Mouse (Mus musculus): ENCODE measurements around the gene Olfr307. TPM values are rescaled to one million over a fixed set of nuclear protein-coding genes. Genes with fewer than 3 reads are reported as not detected.

The Olfr307 gene
- total and polyA plus RNA-seq, 2 experiments from 2014 or later, result not detected

DNA sequence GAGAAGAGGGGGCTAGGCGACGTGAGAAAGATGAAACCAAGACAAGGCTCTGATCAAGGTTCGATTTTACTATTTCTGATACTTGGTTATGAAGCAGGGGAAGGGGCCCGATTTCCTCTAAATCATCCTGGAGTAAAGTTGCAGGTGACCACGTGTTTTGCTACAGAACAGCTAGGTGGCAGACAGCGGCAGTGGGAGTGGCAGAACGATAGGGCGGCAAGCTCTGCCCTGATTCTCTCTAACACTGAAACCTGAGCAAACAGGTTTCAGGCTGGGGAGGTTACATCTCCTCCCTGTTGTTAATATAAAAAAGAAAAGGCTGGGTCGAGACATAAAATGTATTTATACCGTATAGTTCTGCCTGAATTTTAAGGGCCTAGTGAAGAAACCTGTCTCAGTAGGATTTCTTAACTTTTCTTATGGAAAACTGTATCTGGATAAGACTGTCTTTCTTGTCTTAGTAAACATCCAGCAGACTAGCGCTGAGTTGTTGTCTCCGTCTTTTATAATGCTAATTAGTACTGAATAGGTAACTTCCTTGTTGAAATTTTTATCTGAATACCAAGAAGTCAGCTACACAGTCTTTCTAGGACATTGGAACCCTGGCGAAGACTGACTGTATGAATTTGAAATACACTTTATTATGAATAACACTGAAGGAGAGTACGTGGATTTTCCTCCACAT, 5.6 kb upstream of the Olfr307 start:
- Histone ChIP-seq H3K27me3 (ENCODE audit: insufficient read depth, low read length) (no peaks in the 10 kb centered on the region), H3K27ac (ENCODE audit: low read depth, low read length) (no peak overlapping the region), H3K4me1 (ENCODE audit: insufficient read depth, low read length) (no peaks in the 10 kb centered on the region), H3K9ac (replicated peaks; ENCODE audit: low read length, poor library complexity, severe bottlenecking) (no peak overlapping the region), H3K4me2 (ENCODE audit: low read depth, low read length, poor library complexity, severe bottlenecking) (no peak overlapping the region), H3K36me3 (ENCODE audit: insufficient read depth, low read length) (no peaks in the 10 kb centered on the region), H3K4me3 (ENCODE audit: low read depth, low read length) (no peak overlapping the region), H3K9me3 (ENCODE audit: low read length) (no peaks in the 10 kb centered on the region)
- WGBS, result 81% methylated on average over 14 of the region's 14 CpGs
- ATAC-seq (ENCODE audit: low FRiP score), result no peak
- TF ChIP-seq CTCF (IDR thresholded peaks at IDR 0.05), result no peak
- no peak for DNase-seq (ENCODE audit: low spot score)

DNA sequence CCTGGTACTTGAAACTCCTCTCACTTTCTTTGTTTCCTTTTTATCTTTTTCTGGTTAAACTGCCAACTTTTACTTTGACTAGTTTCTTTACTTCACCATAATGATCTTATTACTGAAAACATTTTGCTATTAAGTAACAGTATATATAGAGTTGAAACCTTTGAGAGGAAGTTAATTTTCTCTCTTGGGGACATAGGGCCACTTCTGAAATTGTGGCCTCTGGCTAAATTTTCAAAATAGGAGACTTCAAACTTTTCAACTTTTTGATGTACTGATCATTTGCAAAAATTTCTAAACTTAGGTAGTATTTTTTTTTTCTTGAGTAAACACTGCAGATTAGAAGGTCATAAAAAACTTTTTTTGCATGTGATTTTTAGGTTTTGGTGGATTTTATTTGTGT, 11.9 kb downstream of the Olfr307 start, which contains the start of gene Olfr308:
Gene Olfr308 (minus strand): TSS at position 101 of the 400 bp plus-strand sequence.
- Histone ChIP-seq H3K9me3 (ENCODE audit: low read length) (no peaks in the 10 kb centered on the region), H3K27me3 (ENCODE audit: insufficient read depth, low read length) (no peaks in the 10 kb centered on the region), H3K4me1 (ENCODE audit: insufficient read depth, low read length) (no peaks in the 10 kb centered on the region), H3K4me2 (ENCODE audit: low read depth, low read length, poor library complexity, severe bottlenecking) (no peak within 1 kb of the TSS), H3K9ac (replicated peaks; ENCODE audit: low read length, poor library complexity, severe bottlenecking) (no peak within 1 kb of the TSS), H3K4me3 (ENCODE audit: low read depth, low read length) (no peak within 1 kb of the TSS), H3K36me3 (ENCODE audit: insufficient read depth, low read length) (no peaks in the 10 kb centered on the region), H3K27ac (ENCODE audit: low read depth, low read length) (no peak within 1 kb of the TSS)
- ATAC-seq (ENCODE audit: low FRiP score) (no peak), DNase-seq (ENCODE audit: low spot score) (no peak)
- TF ChIP-seq CTCF (IDR thresholded peaks at IDR 0.05), result no peak

DNA sequence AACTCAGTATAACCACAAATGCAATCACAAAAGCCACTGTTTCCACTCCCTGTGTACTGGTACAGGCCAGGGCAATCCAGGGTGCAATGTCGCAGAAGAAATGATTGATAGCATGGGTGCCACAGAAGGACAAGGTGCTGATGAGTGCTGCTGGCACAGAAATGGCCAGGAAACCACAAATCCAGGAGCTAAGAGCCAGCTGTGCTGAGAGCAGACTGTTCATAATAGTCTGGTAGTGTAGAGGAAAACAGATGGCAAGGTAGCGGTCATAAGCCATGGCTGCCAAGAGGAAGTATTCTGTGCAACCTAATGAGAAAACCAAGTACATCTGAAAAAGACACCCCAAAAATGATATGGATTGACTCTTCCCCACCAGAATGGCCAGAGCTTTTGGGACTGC, 16.1 kb downstream of the Olfr307 start:
- H3K4me1 ChIP-seq (ENCODE audit: insufficient read depth, low read length), result no peaks in the 10 kb centered on the region
- no peaks in the 10 kb centered on the region for H3K27me3 ChIP-seq (ENCODE audit: insufficient read depth, low read length)
- H3K27ac ChIP-seq (ENCODE audit: low read depth, low read length), result no peak overlapping the region
- ATAC-seq (ENCODE audit: low FRiP score) (no peak), DNase-seq (ENCODE audit: low spot score) (peak; percentile 4)
- no peak overlapping the region for H3K4me3 ChIP-seq (ENCODE audit: low read depth, low read length)
- no peaks in the 10 kb centered on the region for H3K36me3 ChIP-seq (ENCODE audit: insufficient read depth, low read length)
- H3K4me2 ChIP-seq (ENCODE audit: low read depth, low read length, poor library complexity, severe bottlenecking), result no peak overlapping the region
- TF ChIP-seq CTCF (IDR thresholded peaks at IDR 0.05), result no peak
- WGBS, result 95% methylated on average over 2 of the region's 2 CpGs
- H3K9me3 ChIP-seq (ENCODE audit: low read length), result no peaks in the 10 kb centered on the region
- no peak overlapping the region for H3K9ac ChIP-seq (replicated peaks; ENCODE audit: low read length, poor library complexity, severe bottlenecking)

DNA sequence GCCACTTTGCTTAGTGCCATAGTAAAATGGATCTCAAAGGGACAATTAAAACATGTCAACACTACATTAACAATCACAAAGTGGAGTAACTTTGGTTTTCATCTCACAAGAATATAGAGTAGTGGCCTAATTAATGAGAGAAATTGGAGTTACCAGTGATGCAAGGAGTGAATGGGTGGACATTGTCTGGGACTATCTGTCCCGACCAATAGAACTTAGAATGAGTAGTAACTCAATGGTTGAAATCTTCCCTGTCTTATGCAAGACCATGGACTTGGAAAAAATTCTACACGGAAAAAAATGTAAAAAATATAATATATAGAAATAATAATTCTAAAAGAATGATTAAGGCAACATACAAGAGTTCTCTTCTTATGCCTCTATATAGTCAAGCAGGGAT, 23.8 kb downstream of the Olfr307 start, which contains the start of gene Olfr309:
Gene Olfr309 (minus strand): TSS at position 101 of the 400 bp plus-strand sequence.
- Histone ChIP-seq H3K36me3 (ENCODE audit: insufficient read depth, low read length) (no peaks in the 10 kb centered on the region), H3K27me3 (ENCODE audit: insufficient read depth, low read length) (no peaks in the 10 kb centered on the region), H3K4me2 (ENCODE audit: low read depth, low read length, poor library complexity, severe bottlenecking) (no peak within 1 kb of the TSS), H3K4me3 (ENCODE audit: low read depth, low read length) (no peak within 1 kb of the TSS), H3K4me1 (ENCODE audit: insufficient read depth, low read length) (no peaks in the 10 kb centered on the region), H3K9ac (replicated peaks; ENCODE audit: low read length, poor library complexity, severe bottlenecking) (no peak within 1 kb of the TSS), H3K9me3 (ENCODE audit: low read length) (no peaks in the 10 kb centered on the region), H3K27ac (ENCODE audit: low read depth, low read length) (no peak within 1 kb of the TSS)
- 74% methylated on average over 2 of the region's 2 CpGs for WGBS
- DNase-seq (ENCODE audit: low spot score) (no peak), ATAC-seq (ENCODE audit: low FRiP score) (no peak)
- no peak for TF ChIP-seq CTCF (IDR thresholded peaks at IDR 0.05)

Small RNA genes within 50 kb of the gene (microRNA-seq; reads per million reads assigned to microRNA genes)
- not detected for gene Gm23192 (ENCODE audit: borderline number of aligned reads)

Other genes starting within 250 kb of the Olfr307 start
- not detected in 2 replicates for gene Vmn2r75, start 165.8 kb downstream of the Olfr307 start, total RNA-seq (2014; rRNA removed)
- not detected in 2 replicates for gene Vmn2r75, start 165.8 kb downstream of the Olfr307 start, polyA plus RNA-seq (2015; fragmentation: Nextera tagmentation; extraction: Ambion mirVana)
- gene Vmn2r76, start 91.3 kb downstream of the Olfr307 start, total RNA-seq (2014; rRNA removed), result not detected in 2 replicates
- gene Vmn2r76, start 91.3 kb downstream of the Olfr307 start, polyA plus RNA-seq (2015; fragmentation: Nextera tagmentation; extraction: Ambion mirVana), result not detected in 2 replicates
- not detected in 2 replicates for gene Olfr310, start 60.4 kb downstream of the Olfr307 start, total RNA-seq (2014; rRNA removed)
- gene Olfr310, start 60.4 kb downstream of the Olfr307 start, polyA plus RNA-seq (2015; fragmentation: Nextera tagmentation; extraction: Ambion mirVana), result not detected in 2 replicates
- not detected in 2 replicates for gene Olfr309, start 23.9 kb downstream of the Olfr307 start, total RNA-seq (2014; rRNA removed)
- gene Olfr309, start 23.9 kb downstream of the Olfr307 start, polyA plus RNA-seq (2015; fragmentation: Nextera tagmentation; extraction: Ambion mirVana), result not detected in 2 replicates
- gene Olfr308, start 12.0 kb downstream of the Olfr307 start, total RNA-seq (2014; rRNA removed), result not detected in 2 replicates
- not detected in 2 replicates for gene Olfr308, start 12.0 kb downstream of the Olfr307 start, polyA plus RNA-seq (2015; fragmentation: Nextera tagmentation; extraction: Ambion mirVana)
- not detected in 2 replicates for gene Olfr305, start 29.3 kb upstream of the Olfr307 start, total RNA-seq (2014; rRNA removed)
- gene Olfr305, start 29.3 kb upstream of the Olfr307 start, polyA plus RNA-seq (2015; fragmentation: Nextera tagmentation; extraction: Ambion mirVana), result not detected in 2 replicates
- not detected in 2 replicates for gene Olfr304, start 49.1 kb upstream of the Olfr307 start, total RNA-seq (2014; rRNA removed)
- gene Olfr304, start 49.1 kb upstream of the Olfr307 start, polyA plus RNA-seq (2015; fragmentation: Nextera tagmentation; extraction: Ambion mirVana), result not detected in 2 replicates
- gene Olfr303, start 60.2 kb upstream of the Olfr307 start, total RNA-seq (2014; rRNA removed), result not detected in 2 replicates
- not detected in 2 replicates for gene Olfr303, start 60.2 kb upstream of the Olfr307 start, polyA plus RNA-seq (2015; fragmentation: Nextera tagmentation; extraction: Ambion mirVana)
- not detected in 2 replicates for gene Olfr301, start 66.3 kb upstream of the Olfr307 start, total RNA-seq (2014; rRNA removed)
- gene Olfr301, start 66.3 kb upstream of the Olfr307 start, polyA plus RNA-seq (2015; fragmentation: Nextera tagmentation; extraction: Ambion mirVana), result not detected in 2 replicates
- gene Olfr299, start 122.3 kb upstream of the Olfr307 start, total RNA-seq (2014; rRNA removed), result not detected in 2 replicates
- gene Olfr299, start 122.3 kb upstream of the Olfr307 start, polyA plus RNA-seq (2015; fragmentation: Nextera tagmentation; extraction: Ambion mirVana), result not detected in 2 replicates
- gene Olfr298, start 154.9 kb upstream of the Olfr307 start, total RNA-seq (2014; rRNA removed), result not detected in 2 replicates
- gene Olfr298, start 154.9 kb upstream of the Olfr307 start, polyA plus RNA-seq (2015; fragmentation: Nextera tagmentation; extraction: Ambion mirVana), result not detected in 2 replicates
- not detected in 2 replicates for gene Olfr297, start 182.4 kb upstream of the Olfr307 start, total RNA-seq (2014; rRNA removed)
- gene Olfr297, start 182.4 kb upstream of the Olfr307 start, polyA plus RNA-seq (2015; fragmentation: Nextera tagmentation; extraction: Ambion mirVana), result not detected in 2 replicates
- not detected in 2 replicates for gene Olfr295, start 246.3 kb upstream of the Olfr307 start, total RNA-seq (2014; rRNA removed)
- not detected in 2 replicates for gene Olfr295, start 246.3 kb upstream of the Olfr307 start, polyA plus RNA-seq (2015; fragmentation: Nextera tagmentation; extraction: Ambion mirVana)